Mouse (Mus musculus): ENCODE results near the gene Mpp3. TPM values are rescaled to one million over a fixed set of nuclear protein-coding genes. Genes with fewer than 3 reads are reported as not detected.

The Mpp3 gene
- polyA plus RNA-seq, 2 experiments = 4.9 to 15.7 TPM

GRCm38 (mm10) chr11:102046607-102047006, 18.3 kb upstream of the Mpp3 start:
- 83% methylated on average over 9 of the region's 9 CpGs for WGBS

GRCm38 (mm10) chr11:102044691-102045212, 16.5 kb upstream of the Mpp3 start:
- Histone ChIP-seq H3K9me3 (ENCODE audit: control insufficient read depth, low read length) (0 out of 2 replicates have a peak, but pooled peaks cover 9% of the 10 kb centered on the region), H3K4me2 (replicated peaks; ENCODE audit: low read depth, low read length, severe bottlenecking) (no peak overlapping the region), H3K27ac (replicated peaks; ENCODE audit: low read depth, low read length) (no peak overlapping the region), H3K4me1 (ENCODE audit: control insufficient read depth, insufficient read depth, low read length) (no peaks in the 10 kb centered on the region), H3K36me3 (ENCODE audit: control insufficient read depth, insufficient read depth, low read length) (no peaks in the 10 kb centered on the region), H3K27me3 (ENCODE audit: control insufficient read depth, insufficient read depth, low read length) (no peaks in the 10 kb centered on the region), H3K4me3 (replicated peaks; ENCODE audit: low read length) (no peak overlapping the region), H3K9ac (ENCODE audit: low read depth, low read length, severe bottlenecking) (no peak overlapping the region)
- TF ChIP-seq POLR2A (IDR thresholded peaks at IDR 0.05; ENCODE audit: borderline replicate concordance, extremely low read depth, insufficient read depth, insufficient read length) = no peak
- 73% methylated on average over 7 of the region's 7 CpGs for WGBS
- ATAC-seq (ENCODE audit: low FRiP score, low read depth) (no peak), DNase-seq (ENCODE audit: low spot score) (no peak)

More at GRCm38 (mm10) chr11:102046607-102047006, 18.3 kb upstream of the Mpp3 start:
- TF ChIP-seq POLR2A (IDR thresholded peaks at IDR 0.05; ENCODE audit: borderline replicate concordance, extremely low read depth, insufficient read depth, insufficient read length) = no peak
- H3K4me1 ChIP-seq (ENCODE audit: control insufficient read depth, insufficient read depth, low read length) = no peaks in the 10 kb centered on the region
- H3K9me3 ChIP-seq (ENCODE audit: control insufficient read depth, low read length) = 0 out of 2 replicates have a peak, but pooled peaks cover 9% of the 10 kb centered on the region
- no peak overlapping the region for H3K4me3 ChIP-seq (replicated peaks; ENCODE audit: low read length)
- DNase-seq (ENCODE audit: low spot score) (no peak), ATAC-seq (ENCODE audit: low FRiP score, low read depth) (no peak)
- H3K4me2 ChIP-seq (replicated peaks; ENCODE audit: low read depth, low read length, severe bottlenecking) = no peak overlapping the region
- H3K27me3 ChIP-seq (ENCODE audit: control insufficient read depth, insufficient read depth, low read length) = no peaks in the 10 kb centered on the region
- no peak overlapping the region for H3K9ac ChIP-seq (ENCODE audit: low read depth, low read length, severe bottlenecking)
- no peaks in the 10 kb centered on the region for H3K36me3 ChIP-seq (ENCODE audit: control insufficient read depth, insufficient read depth, low read length)
- no peak overlapping the region for H3K27ac ChIP-seq (replicated peaks; ENCODE audit: low read depth, low read length)

GRCm38 (mm10) chr11:102043381-102043780, 15.1 kb upstream of the Mpp3 start:
- Histone ChIP-seq H3K4me2 (replicated peaks; ENCODE audit: low read depth, low read length, severe bottlenecking) (no peak overlapping the region), H3K36me3 (ENCODE audit: control insufficient read depth, insufficient read depth, low read length) (no peaks in the 10 kb centered on the region), H3K27ac (replicated peaks; ENCODE audit: low read depth, low read length) (no peak overlapping the region), H3K4me1 (ENCODE audit: control insufficient read depth, insufficient read depth, low read length) (no peaks in the 10 kb centered on the region), H3K9me3 (ENCODE audit: control insufficient read depth, low read length) (0 out of 2 replicates have a peak, but pooled peaks cover 9% of the 10 kb centered on the region), H3K9ac (ENCODE audit: low read depth, low read length, severe bottlenecking) (no peak overlapping the region), H3K27me3 (ENCODE audit: control insufficient read depth, insufficient read depth, low read length) (no peaks in the 10 kb centered on the region), H3K4me3 (replicated peaks; ENCODE audit: low read length) (no peak overlapping the region)
- ATAC-seq (ENCODE audit: low FRiP score, low read depth) (no peak), DNase-seq (ENCODE audit: low spot score) (no peak)
- TF ChIP-seq POLR2A (IDR thresholded peaks at IDR 0.05; ENCODE audit: borderline replicate concordance, extremely low read depth, insufficient read depth, insufficient read length) = no peak
- 83% methylated on average over 6 of the region's 6 CpGs for WGBS

- Histone ChIP-seq H3K27me3 (ENCODE audit: control insufficient read depth, insufficient read depth, low read length) (no peaks in the 10 kb centered on the region), H3K4me2 (replicated peaks; ENCODE audit: low read depth, low read length, severe bottlenecking) (no peak overlapping the region), H3K27ac (replicated peaks; ENCODE audit: low read depth, low read length) (no peak overlapping the region), H3K9me3 (ENCODE audit: control insufficient read depth, low read length) (0 out of 2 replicates have a peak, but pooled peaks cover 9% of the 10 kb centered on the region), H3K4me1 (ENCODE audit: control insufficient read depth, insufficient read depth, low read length) (no peaks in the 10 kb centered on the region), H3K4me3 (replicated peaks; ENCODE audit: low read length) (no peak overlapping the region), H3K9ac (ENCODE audit: low read depth, low read length, severe bottlenecking) (no peak overlapping the region), H3K36me3 (ENCODE audit: control insufficient read depth, insufficient read depth, low read length) (no peaks in the 10 kb centered on the region)
- WGBS = 88% methylated on average over 13 of the region's 14 CpGs
- TF ChIP-seq POLR2A (IDR thresholded peaks at IDR 0.05; ENCODE audit: borderline replicate concordance, extremely low read depth, insufficient read depth, insufficient read length) = no peak
- ATAC-seq (ENCODE audit: low FRiP score, low read depth) (no peak), DNase-seq (ENCODE audit: low spot score) (no peak)
These were observed 14.7 kb upstream of the Mpp3 start for GRCm38 (mm10) chr11:102042971-102043370.

- no peak for DNase-seq (ENCODE audit: low spot score)
- Histone ChIP-seq H3K27me3 (ENCODE audit: control insufficient read depth, insufficient read depth, low read length) (no peaks in the 10 kb centered on the region), H3K9ac (ENCODE audit: low read depth, low read length, severe bottlenecking) (no peak within 1 kb of the TSS), H3K4me3 (replicated peaks; ENCODE audit: low read length) (no peak within 1 kb of the TSS), H3K36me3 (ENCODE audit: control insufficient read depth, insufficient read depth, low read length) (no peaks in the 10 kb centered on the region), H3K27ac (replicated peaks; ENCODE audit: low read depth, low read length) (no peak within 1 kb of the TSS), H3K4me2 (replicated peaks; ENCODE audit: low read depth, low read length, severe bottlenecking) (peak within 1 kb of the TSS; percentile 24; the same call in 1 of the 2 replicates), H3K4me1 (ENCODE audit: control insufficient read depth, insufficient read depth, low read length) (no peaks in the 10 kb centered on the region), H3K9me3 (ENCODE audit: control insufficient read depth, low read length) (0 out of 2 replicates have a peak, but pooled peaks cover 9% of the 10 kb centered on the region)
- ATAC-seq (ENCODE audit: low FRiP score, low read depth) = no peak
- no peak for TF ChIP-seq POLR2A (IDR thresholded peaks at IDR 0.05; ENCODE audit: borderline replicate concordance, extremely low read depth, insufficient read depth, insufficient read length)
- 50% methylated on average over 5 of the region's 5 CpGs for WGBS
These were observed 13.2 kb upstream of the Mpp3 start, which contains the start of gene Cd300lg for GRCm38 (mm10) chr11:102041350-102041949. Gene Cd300lg, plus strand, starts transcription at chr11:102041509.
